Mouse (Mus musculus): ENCODE measurements around the gene Fcgrt. TPM values are rescaled to one million over a fixed set of nuclear protein-coding genes. Genes with fewer than 3 reads are reported as not detected.

Fcgrt gene
- total and polyA plus RNA-seq, 3 experiments = 0.27 to 1.7 TPM; not detected in 1

- TF ChIP-seq TBP (IDR thresholded peaks at IDR 0.05; ENCODE audit: low read depth, low read length) (peak; percentile 80), POLR2A (IDR thresholded peaks at IDR 0.05; ENCODE audit: control insufficient read depth in 1 of 2, insufficient read depth in 1 of 2, low read depth in 1 of 2, low read length in 2 of 2, poor library complexity in 1 of 2) (peak; percentile 55 to 70), ZMIZ1 (IDR thresholded peaks at IDR 0.05; ENCODE audit: low read depth, low read length) (no peak)
- peaks cover 45% of the 10 kb centered on the region for H3K79me2 ChIP-seq (ENCODE audit: control insufficient read depth, insufficient read depth, low read length, poor library complexity)
- peaks cover 11 to 12% of the 10 kb centered on the region in 2 experiments for H3K36me3 ChIP-seq (ENCODE audit: control insufficient read depth in 1 of 2, insufficient read depth in 2 of 2, low read length in 2 of 2)
- H3K27ac ChIP-seq (ENCODE audit: control insufficient read depth, low read depth, low read length) = peak overlapping the region; percentile 95
- peak overlapping the region; percentile 77 for H3K9ac ChIP-seq (ENCODE audit: control insufficient read depth, low read depth, low read length, poor library complexity, severe bottlenecking)
- H3K27me3 ChIP-seq (ENCODE audit: control insufficient read depth in 1 of 2, insufficient read depth in 2 of 2, low read length in 2 of 2) = no peaks in the 10 kb centered on the region
- peaks cover 0 to 6% of the 10 kb centered on the region in 2 experiments; a peak in 2 of 4 replicates for H3K4me1 ChIP-seq (ENCODE audit: control insufficient read depth in 1 of 2, insufficient read depth in 2 of 2, low read length in 2 of 2)
- no peaks in the 10 kb centered on the region for H3K9me3 ChIP-seq (replicated peaks; ENCODE audit: insufficient read depth, low read length)
- peak overlapping the region; percentile 66 to 84 for H3K4me3 ChIP-seq (ENCODE audit: control insufficient read depth in 1 of 2, insufficient read depth in 1 of 2, low read depth in 2 of 2, low read length in 2 of 2)
- peak; percentile 86 for DNase-seq (ENCODE audit: low read depth, low spot score)
Measured at GRCm38 (mm10) chr7:45129318-45129717, 25.7 kb upstream of the Fcgrt start.

- peak within 1 kb of the TSS; percentile 97 for H3K9ac ChIP-seq (ENCODE audit: control insufficient read depth, low read depth, low read length, poor library complexity, severe bottlenecking)
- no peaks in the 10 kb centered on the region for H3K27me3 ChIP-seq (ENCODE audit: control insufficient read depth in 1 of 2, insufficient read depth in 2 of 2, low read length in 2 of 2)
- TF ChIP-seq POLR2AphosphoS5 (IDR thresholded peaks at IDR 0.05; ENCODE audit: borderline replicate concordance, low read depth, low read length) (peak; percentile 20), ZNF384 (IDR thresholded peaks at IDR 0.05; ENCODE audit: low read depth, low read length) (no peak), MAFK (IDR thresholded peaks at IDR 0.05; ENCODE audit: borderline replicate concordance, low read depth, low read length) (no peak), MXI1 (IDR thresholded peaks at IDR 0.05; ENCODE audit: low read depth, low read length) (no peak), ZMIZ1 (IDR thresholded peaks at IDR 0.05; ENCODE audit: low read depth, low read length) (no peak), RCOR1 (IDR thresholded peaks at IDR 0.05; ENCODE audit: low read depth, low read length) (no peak), USF2 (IDR thresholded peaks at IDR 0.05; ENCODE audit: borderline replicate concordance in 1 of 2, insufficient read depth in 1 of 2, low read depth in 1 of 2, low read length in 2 of 2) (peak in 1 of 2 experiments; percentile 33; a peak in 1 of 4 replicates), SIN3A (IDR thresholded peaks at IDR 0.05; ENCODE audit: low read length) (no peak), CTCF (IDR thresholded peaks at IDR 0.05 in 2 of 3, conservative IDR thresholded peaks at IDR 0.05 in 1 of 3; ENCODE audit: control insufficient read depth in 1 of 3, insufficient read depth in 1 of 3, low read depth in 2 of 3, low read length in 3 of 3, poor library complexity in 1 of 3, severe bottlenecking in 1 of 3) (peak in 2 of 3 experiments; percentile 43 to 49; a peak in 3 of 6 replicates), TBP (IDR thresholded peaks at IDR 0.05; ENCODE audit: low read depth, low read length) (peak; percentile 96), CHD1 (IDR thresholded peaks at IDR 0.05; ENCODE audit: low read depth, low read length) (no peak), UBTF (IDR thresholded peaks at IDR 0.05; ENCODE audit: borderline replicate concordance, insufficient read depth, low read depth, low read length) (peak; percentile 50; the same call in 1 of the 2 replicates), ELF1 (IDR thresholded peaks at IDR 0.05; ENCODE audit: low read depth, low read length) (no peak), MAX (IDR thresholded peaks at IDR 0.05; ENCODE audit: low read length) (no peak), MEF2A (IDR thresholded peaks at IDR 0.05; ENCODE audit: extremely low read depth, insufficient replicate concordance, low read depth, low read length, poor library complexity, severe bottlenecking) (no peak), BHLHE40 (IDR thresholded peaks at IDR 0.05; ENCODE audit: borderline replicate concordance, low read depth, low read length) (no peak), MAZ (IDR thresholded peaks at IDR 0.05; ENCODE audit: low read depth, low read length) (no peak), MYC (IDR thresholded peaks at IDR 0.05; ENCODE audit: low read depth, low read length) (no peak), POLR2A (IDR thresholded peaks at IDR 0.05; ENCODE audit: control insufficient read depth in 1 of 2, insufficient read depth in 1 of 2, low read depth in 1 of 2, low read length in 2 of 2, poor library complexity in 1 of 2) (peak; percentile 82 to 91; a peak in 3 of 4 replicates), NRF1 (IDR thresholded peaks at IDR 0.05; ENCODE audit: insufficient read depth, low read depth, low read length, poor library complexity, severe bottlenecking) (no peak), EP300 (IDR thresholded peaks at IDR 0.05; ENCODE audit: low read depth in 1 of 2, low read length in 2 of 2) (no peak), E2F4 (IDR thresholded peaks at IDR 0.05; ENCODE audit: borderline replicate concordance, low read depth, low read length) (no peak), SMC3 (IDR thresholded peaks at IDR 0.05; ENCODE audit: low read depth, low read length) (no peak), MYB (IDR thresholded peaks at IDR 0.05; ENCODE audit: low read depth, low read length) (no peak), TAL1 (IDR thresholded peaks at IDR 0.05; ENCODE audit: low read length) (no peak)
- peak; percentile 99 for DNase-seq (ENCODE audit: low read depth, low spot score)
- H3K4me3 ChIP-seq (ENCODE audit: control insufficient read depth in 1 of 2, insufficient read depth in 1 of 2, low read depth in 2 of 2, low read length in 2 of 2) = peak within 1 kb of the TSS; percentile 87 to 91
- peaks cover 11 to 12% of the 10 kb centered on the region in 2 experiments for H3K36me3 ChIP-seq (ENCODE audit: control insufficient read depth in 1 of 2, insufficient read depth in 2 of 2, low read length in 2 of 2)
- H3K4me1 ChIP-seq (ENCODE audit: control insufficient read depth in 1 of 2, insufficient read depth in 2 of 2, low read length in 2 of 2) = peaks cover 0 to 6% of the 10 kb centered on the region in 2 experiments; a peak in 2 of 4 replicates
- peaks cover 48% of the 10 kb centered on the region for H3K79me2 ChIP-seq (ENCODE audit: control insufficient read depth, insufficient read depth, low read length, poor library complexity)
- peak within 1 kb of the TSS; percentile 95 for H3K27ac ChIP-seq (ENCODE audit: control insufficient read depth, low read depth, low read length)
- no peaks in the 10 kb centered on the region for H3K9me3 ChIP-seq (replicated peaks; ENCODE audit: insufficient read depth, low read length)
Measured at GRCm38 (mm10) chr7:45128624-45129246, 25.1 kb upstream of the Fcgrt start, which contains the start of gene Rpl13a. Rpl13a (minus strand) TSS chr7:45128761.
